Mouse (Mus musculus) limb, embryonic 11.5 days (tissue): Measurements from ENCODE around the gene Vwa8. TPM values are rescaled to one million over a fixed set of nuclear protein-coding genes. Genes with fewer than 3 reads are reported as not detected.

Source experiments
- ATAC-seq: fragments of 200-750 bp; cut with Nextera tagmentation; 2 replicates; pipeline ENCODE4 v1.8.0; 2017; ENCODE audit warnings: low read depth; ENCODE audit not compliant: insufficient number of reproducible peaks, low FRiP score, low TSS enrichment
- DNase-seq: peaks from one replicate; pipeline ENCODE4 v3.0.0-alpha.2; 2015; ENCODE audit warnings: low spot score
- H3K27ac ChIP-seq: fragments of 300-500 bp; sonication (generic); replicated peaks from 2 replicates; pipeline ENCODE4 v1.5.1; 2014; ENCODE audit warnings: low read depth, mild to moderate bottlenecking, low read length
- H3K27me3 ChIP-seq: fragments of 300-500 bp; sonication (generic); 2 replicates; pipeline ENCODE4 v1.6.1; 2014; ENCODE audit warnings: mild to moderate bottlenecking, low read length, mixed read lengths; ENCODE audit not compliant: control insufficient read depth, insufficient read depth
- H3K36me3 ChIP-seq: fragments of 300-500 bp; sonication (generic); 2 replicates; pipeline ENCODE4 v1.6.1; 2014; ENCODE audit warnings: mild to moderate bottlenecking, low read length, moderate library complexity, mixed read lengths; ENCODE audit not compliant: control insufficient read depth, insufficient read depth
- H3K4me1 ChIP-seq: fragments of 300-500 bp; sonication (generic); 2 replicates; pipeline ENCODE4 v1.6.1; 2014; ENCODE audit warnings: low read length, mixed read lengths; ENCODE audit not compliant: control insufficient read depth, insufficient read depth
- H3K4me2 ChIP-seq: fragments of 300-500 bp; sonication (generic); 2 replicates; pipeline ENCODE4 v1.6.1; 2014; ENCODE audit warnings: low read depth, mild to moderate bottlenecking, moderate library complexity; ENCODE audit not compliant: severe bottlenecking
- H3K4me3 ChIP-seq: fragments of 300-500 bp; sonication (generic); 2 replicates; pipeline ENCODE4 v1.5.1; 2014; ENCODE audit warnings: low read depth, low read length
- H3K9ac ChIP-seq: fragments of 300-500 bp; sonication (generic); 2 replicates; pipeline ENCODE4 v1.6.1; 2014; ENCODE audit warnings: mild to moderate bottlenecking, low read length
- H3K9me3 ChIP-seq: fragments of 300-500 bp; sonication (generic); 2 replicates; pipeline ENCODE4 v1.6.1; 2016; ENCODE audit warnings: low read length; ENCODE audit not compliant: control insufficient read depth
- WGBS: fragments of 180-500 bp; shearing (Covaris S2); extraction: QIAGEN DNeasy Blood & Tissue Kit; methylation state at CpG from one replicate; pipeline ENCODE4 v1.1.7; 2014; 5-methylcytosine and 5-hydroxymethylcytosine counted together
- polyA plus RNA-seq: library from polyadenylated mRNA; unstranded; fragments of >200 nt; fragmentation: Nextera tagmentation; extraction: Ambion mirVana; gene quantifications from 2 replicates; pipeline ENCODE4 v1.2.1, GENCODE M21; 2014

Gene Vwa8
- polyA plus RNA-seq, 1 experiment from 2014 or later: 10.2 TPM

- no peak for DNase-seq
- ATAC-seq: no peak
Measured at GRCm38 (mm10) chr14:79047186-79047585, 198.3 kb downstream of the Vwa8 start.

GRCm38 (mm10) chr14:79047956-79048355, 199.1 kb downstream of the Vwa8 start:
- H3K4me1 ChIP-seq: no peaks in the 10 kb centered on the region
- WGBS: 86% methylated on average over 6 of the region's 6 CpGs
- no peak overlapping the region for H3K4me2 ChIP-seq
- no peak overlapping the region for H3K9ac ChIP-seq
- H3K4me3 ChIP-seq: no peak overlapping the region
- H3K27ac ChIP-seq: no peak overlapping the region
- ATAC-seq: no peak
- no peak for DNase-seq
- no peaks in the 10 kb centered on the region for H3K9me3 ChIP-seq
- H3K27me3 ChIP-seq: no peaks in the 10 kb centered on the region
- no peaks in the 10 kb centered on the region for H3K36me3 ChIP-seq

More at GRCm38 (mm10) chr14:79047186-79047585, 198.3 kb downstream of the Vwa8 start:
- 89% methylated on average over 2 of the region's 2 CpGs for WGBS
- no peaks in the 10 kb centered on the region for H3K27me3 ChIP-seq
- no peaks in the 10 kb centered on the region for H3K4me1 ChIP-seq
- H3K9me3 ChIP-seq: no peaks in the 10 kb centered on the region
- no peak overlapping the region for H3K4me3 ChIP-seq
- H3K36me3 ChIP-seq: no peaks in the 10 kb centered on the region
- H3K9ac ChIP-seq: no peak overlapping the region
- H3K27ac ChIP-seq: no peak overlapping the region
- H3K4me2 ChIP-seq: no peak overlapping the region

- H3K27ac ChIP-seq: no peak overlapping the region
- H3K36me3 ChIP-seq: no peaks in the 10 kb centered on the region
- no peak overlapping the region for H3K4me2 ChIP-seq
- H3K27me3 ChIP-seq: no peaks in the 10 kb centered on the region
- 75% methylated on average over 11 of the region's 11 CpGs for WGBS
- no peaks in the 10 kb centered on the region for H3K4me1 ChIP-seq
- ATAC-seq: no peak
- no peak overlapping the region for H3K9ac ChIP-seq
- no peaks in the 10 kb centered on the region for H3K9me3 ChIP-seq
- no peak for DNase-seq
- H3K4me3 ChIP-seq: no peak overlapping the region
Measured at GRCm38 (mm10) chr14:79049544-79049943, 200.7 kb downstream of the Vwa8 start.

GRCm38 (mm10) chr14:79065636-79066035, 216.8 kb downstream of the Vwa8 start:
- H3K4me3 ChIP-seq: no peak overlapping the region
- no peak for ATAC-seq
- 87% methylated on average over 3 of the region's 3 CpGs for WGBS

DNA sequence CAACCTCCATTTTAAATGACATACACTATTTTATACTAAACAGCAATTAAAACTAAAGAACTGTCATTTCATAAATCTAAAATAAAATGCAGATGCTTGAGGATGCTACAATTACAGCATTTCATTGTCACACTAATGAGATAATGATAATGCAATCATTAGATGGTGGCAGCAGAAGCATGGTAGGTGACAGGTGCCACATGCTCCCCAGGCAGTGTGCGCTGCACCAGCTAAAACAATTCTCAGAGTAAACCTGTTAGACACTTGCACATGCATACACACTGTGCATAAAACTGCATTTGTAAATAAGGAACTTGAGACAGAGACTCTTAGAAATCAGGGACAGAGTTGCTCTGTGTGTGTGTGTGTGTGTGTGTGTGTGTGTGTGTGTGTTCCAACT, 220.7 kb downstream of the Vwa8 start:
- H3K36me3 ChIP-seq: no peaks in the 10 kb centered on the region
- 96% methylated on average over 1 of the region's 1 CpGs for WGBS
- no peaks in the 10 kb centered on the region for H3K9me3 ChIP-seq
- 0 out of 2 replicates have a peak, but pooled peaks cover under 1% of the 10 kb centered on the region for H3K4me1 ChIP-seq
- no peaks in the 10 kb centered on the region for H3K27me3 ChIP-seq
- no peak overlapping the region for H3K9ac ChIP-seq
- ATAC-seq (no peak), DNase-seq (no peak)
- H3K27ac ChIP-seq: no peak overlapping the region
- no peak overlapping the region for H3K4me3 ChIP-seq
- H3K4me2 ChIP-seq: no peak overlapping the region

More at GRCm38 (mm10) chr14:79065636-79066035, 216.8 kb downstream of the Vwa8 start:
- H3K9ac ChIP-seq: no peak overlapping the region
- H3K4me2 ChIP-seq: no peak overlapping the region
- no peaks in the 10 kb centered on the region for H3K9me3 ChIP-seq
- no peaks in the 10 kb centered on the region for H3K36me3 ChIP-seq
- H3K4me1 ChIP-seq: no peaks in the 10 kb centered on the region
- H3K27ac ChIP-seq: no peak overlapping the region
- no peaks in the 10 kb centered on the region for H3K27me3 ChIP-seq
- no peak for DNase-seq

- no peak overlapping the region for H3K4me2 ChIP-seq
- no peak overlapping the region for H3K9ac ChIP-seq
- H3K27me3 ChIP-seq: no peaks in the 10 kb centered on the region
- 60% methylated on average over 8 of the region's 8 CpGs for WGBS
- H3K36me3 ChIP-seq: no peaks in the 10 kb centered on the region
- ATAC-seq (no peak), DNase-seq (no peak)
- H3K4me1 ChIP-seq: 0 out of 2 replicates have a peak, but pooled peaks cover 4% of the 10 kb centered on the region
- H3K9me3 ChIP-seq: no peaks in the 10 kb centered on the region
- no peak overlapping the region for H3K27ac ChIP-seq
- H3K4me3 ChIP-seq: no peak overlapping the region
Measured at GRCm38 (mm10) chr14:79074786-79075185, 225.9 kb downstream of the Vwa8 start.

DNA sequence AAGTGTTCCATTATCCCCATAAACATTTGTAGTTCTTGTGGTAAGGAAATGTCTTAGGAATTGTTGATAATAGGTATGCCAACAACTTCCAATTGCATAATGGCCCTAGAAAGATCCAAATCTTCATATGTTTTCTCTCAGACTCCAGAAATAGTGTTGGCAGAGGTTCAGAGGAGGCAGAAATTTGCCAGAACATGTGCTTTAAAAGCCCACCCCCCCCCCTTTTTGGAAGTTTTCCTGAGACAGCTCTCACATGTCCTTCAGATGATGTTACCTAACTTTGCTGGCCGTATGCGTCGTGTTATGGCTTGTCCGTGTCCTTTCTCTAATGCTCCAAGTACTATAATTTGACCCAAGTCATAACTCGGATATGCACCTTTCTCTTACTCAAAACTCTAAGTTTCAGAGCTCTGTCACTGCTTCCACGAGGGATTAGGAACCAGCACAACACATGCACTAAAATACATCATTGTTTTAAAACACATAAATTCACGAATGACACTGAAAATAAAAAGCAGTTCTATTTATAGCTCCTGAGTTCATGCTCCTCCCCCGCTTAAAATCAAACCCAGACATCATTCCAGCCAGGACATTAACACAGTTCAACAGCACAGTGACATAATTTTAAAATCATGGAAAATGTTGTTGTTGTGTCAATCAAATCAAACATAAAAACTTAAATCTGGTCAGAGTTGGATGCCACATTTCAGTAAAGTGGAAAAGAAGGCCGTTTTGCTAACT, 227.9 kb downstream of the Vwa8 start:
- ATAC-seq (0 out of 2 replicates have a peak, but pooled peaks have one; percentile 44), DNase-seq (no peak)
- H3K4me1 ChIP-seq: 0 out of 2 replicates have a peak, but pooled peaks cover 4% of the 10 kb centered on the region
- no peak overlapping the region for H3K9ac ChIP-seq
- H3K36me3 ChIP-seq: no peaks in the 10 kb centered on the region
- H3K4me2 ChIP-seq: no peak overlapping the region
- no peaks in the 10 kb centered on the region for H3K9me3 ChIP-seq
- H3K4me3 ChIP-seq: no peak overlapping the region
- WGBS: 57% methylated on average over 9 of the region's 9 CpGs
- H3K27ac ChIP-seq: 0 out of 2 replicates have a peak overlapping the region, but pooled peaks have one; percentile 8
- no peaks in the 10 kb centered on the region for H3K27me3 ChIP-seq

DNA sequence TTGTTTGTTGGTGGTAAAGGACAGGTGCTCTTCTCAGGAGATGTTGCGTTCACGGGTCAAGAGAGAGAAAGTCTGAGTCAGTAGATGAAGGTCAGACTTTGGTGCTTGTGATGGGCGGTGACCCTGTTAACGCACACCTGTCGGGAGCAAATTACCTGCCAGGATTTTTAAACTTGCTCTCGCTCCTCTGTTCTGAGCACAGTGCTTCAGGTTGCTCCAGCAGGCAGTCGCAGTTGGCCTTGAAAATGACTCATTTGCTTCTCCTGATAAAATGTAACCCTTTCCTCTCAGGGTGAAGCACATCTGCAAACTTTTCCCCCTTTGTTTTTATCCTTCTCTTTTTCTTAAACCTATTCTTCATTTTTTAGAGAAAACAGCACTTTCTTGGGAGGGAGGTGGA, 234.7 kb downstream of the Vwa8 start:
- no peaks in the 10 kb centered on the region for H3K4me1 ChIP-seq
- no peak overlapping the region for H3K27ac ChIP-seq
- DNase-seq (no peak), ATAC-seq (no peak)
- no peak overlapping the region for H3K9ac ChIP-seq
- H3K9me3 ChIP-seq: no peaks in the 10 kb centered on the region
- H3K4me2 ChIP-seq: no peak overlapping the region
- no peaks in the 10 kb centered on the region for H3K36me3 ChIP-seq
- 74% methylated on average over 7 of the region's 7 CpGs for WGBS
- H3K4me3 ChIP-seq: no peak overlapping the region
- no peaks in the 10 kb centered on the region for H3K27me3 ChIP-seq
